Mouse (Mus musculus): ENCODE data around the gene Clca3a1. TPM values are rescaled to one million over a fixed set of nuclear protein-coding genes. Genes with fewer than 3 reads are reported as not detected.

The Clca3a1 gene
- total RNA-seq, 2 experiments from 2014 or later = 0.79 to 1.6 TPM

DNA sequence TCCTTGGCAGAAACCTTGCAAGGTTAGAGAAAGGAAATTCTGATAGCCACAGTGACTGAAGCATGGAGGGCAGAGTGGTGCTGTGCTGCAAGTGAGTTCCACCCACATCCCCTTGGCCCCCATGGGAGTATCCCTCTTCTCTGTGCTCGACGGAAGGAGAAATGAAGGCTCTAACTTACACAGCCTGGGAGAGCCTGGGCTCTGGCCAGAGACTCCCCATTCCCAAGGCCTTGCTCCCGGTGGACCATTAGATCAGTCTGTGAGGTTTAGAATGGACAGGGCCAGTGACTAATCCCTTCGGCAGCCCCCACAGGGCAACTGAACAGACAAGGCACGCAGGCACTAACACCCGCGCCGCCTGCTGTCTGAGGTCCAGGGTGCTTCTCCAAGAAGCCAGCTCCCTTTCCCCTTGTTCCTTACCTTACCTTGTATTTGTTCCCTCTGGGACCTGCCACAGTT is 81.0 kb downstream of the Clca3a1 start:
- DNase-seq = peak; percentile 38 to 44

Other genes with a start within 250 kb of the Clca3a1 start
- 1 to 10 TPM; 7.6 to 8.4 TPM for gene Hs2st1, start 190.8 kb downstream of the Clca3a1 start, total RNA-seq (2021)
- gene Selenof, start 190.7 kb downstream of the Clca3a1 start, total RNA-seq (2021) = 100 to 1,000 TPM; 136 to 148 TPM
- 100 to 1,000 TPM; 360 to 371 TPM for gene Sh3glb1, start 40.6 kb downstream of the Clca3a1 start, total RNA-seq (2021)
- under 1 TPM; 0.08 to 0.12 TPM for gene Clca3a2, start 58.5 kb upstream of the Clca3a1 start, total RNA-seq (2021)
- under 1 TPM in 1 of 2 experiments, not detected in 1; 0.08 TPM for gene Clca3b, start 88.4 kb upstream of the Clca3a1 start, total RNA-seq (2021)
- gene Clca4b, start 171.6 kb upstream of the Clca3a1 start, total RNA-seq (2021) = not detected
- gene Clca4a, start 214.1 kb upstream of the Clca3a1 start, total RNA-seq (2021) = not detected